Comparison of ENCODE assay signal across 13 mouse cellular contexts in the genomic region with DNA sequence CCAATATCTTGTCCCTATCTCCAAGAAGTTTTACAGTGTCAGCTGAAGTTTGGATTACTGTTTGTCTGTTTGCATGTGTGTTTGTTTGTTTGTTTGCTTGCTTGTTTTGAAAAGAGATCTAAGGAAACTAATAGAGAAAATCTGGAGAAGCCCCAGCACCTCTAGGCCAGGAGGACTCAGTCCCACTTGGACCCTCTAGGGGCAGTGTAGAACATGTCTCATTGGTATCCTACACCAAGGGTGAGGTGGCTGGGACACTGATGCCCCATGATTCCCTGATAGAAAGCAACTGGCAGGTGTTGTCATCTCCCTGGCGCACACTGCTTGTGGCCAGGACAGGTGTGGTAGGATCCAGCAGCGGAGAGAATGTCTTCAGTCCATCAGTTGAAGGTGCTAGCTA.
DNase-seq lines count a peak whose midpoint lies in the region; ATAC-seq and TF ChIP-seq lines count a peak whose summit lies in the region.
"Had no signal": no experiment of that assay in that cellular context is flagged by ENCODE, and none has a peak within 500 bp of the region (broad histone marks: within the 10 kb centered on the region; RNA-seq: fewer than 3 reads in every experiment).

No protein-coding gene starts in this region.

- intact Hi-C loops in left cerebral cortex, postnatal 10 days (cut with DNase I), result loop anchor here (5.0 kb wide), 1 partner anchor 402 kb away; no protein-coding TSS in a partner anchor

- H3K27me3 ChIP-seq in cerebellum, adult 2 months (ENCODE audit: control insufficient read depth, insufficient read depth, low read length), result no peaks in the 10 kb centered on the region
- no peaks in the 10 kb centered on the region for H3K27me3 ChIP-seq in CH12.LX (replicated peaks)

- TF ChIP-seq CTCF in cerebellum, adult 2 months (IDR thresholded peaks at IDR 0.05; ENCODE audit: borderline replicate concordance, insufficient read depth, low read depth, low read length), result peak; percentile 12; the same call in 1 of the 2 replicates
- peak in 1 of 2 experiments; percentile 51; a peak in 3 of 4 replicates for TF ChIP-seq CTCF in CH12.LX (conservative IDR thresholded peaks at IDR 0.05 in 1 of 2, IDR thresholded peaks at IDR 0.05 in 1 of 2; ENCODE audit: low read depth in 2 of 2, low read length in 2 of 2)

- TF ChIP-seq POLR2A in cerebellum, adult 2 months (IDR thresholded peaks at IDR 0.05; ENCODE audit: borderline replicate concordance, insufficient read depth, low read length), result no peak
- TF ChIP-seq POLR2A in CH12.LX (IDR thresholded peaks at IDR 0.05; ENCODE audit: low read depth, low read length), result no peak

- H3K27ac ChIP-seq in cerebellum, adult 2 months (ENCODE audit: insufficient read depth, low read length), result no peak overlapping the region
- H3K27ac ChIP-seq in CH12.LX (ENCODE audit: insufficient read depth, low read depth), result no peak overlapping the region
- H3K27ac ChIP-seq: heart, embryonic 13.5 days; intestine, embryonic 15.5 days; liver, embryonic 12.5 days; midbrain, embryonic 12.5 days had no signal

- TF ChIP-seq EP300 in CH12.LX (IDR thresholded peaks at IDR 0.05; ENCODE audit: low read length), result no peak

- H3K4me1 ChIP-seq in cerebellum, adult 2 months (ENCODE audit: control insufficient read depth, insufficient read depth, low read length), result no peaks in the 10 kb centered on the region
- peaks cover 2 to 32% of the 10 kb centered on the region in 2 experiments; a peak in 2 of 4 replicates for H3K4me1 ChIP-seq in CH12.LX (ENCODE audit: control insufficient read depth in 1 of 2, insufficient read depth in 2 of 2)

- peak; percentile 9 for TF ChIP-seq RAD21 in CH12.LX (IDR thresholded peaks at IDR 0.05; ENCODE audit: low read depth, low read length)

- no peaks in the 10 kb centered on the region for H3K79me2 ChIP-seq in CH12.LX (replicated peaks; ENCODE audit: control insufficient read depth, extremely low read depth, insufficient read depth, poor library complexity, severe bottlenecking)

- ATAC-seq in cerebellum, adult (ENCODE audit: insufficient number of reproducible peaks, low FRiP score, low TSS enrichment), result no peak
- peak; percentile 39 for ATAC-seq in inflammation-experienced regulatory T-cells, adult 6 months
- ATAC-seq: intestine, embryonic 15.5 days; liver, embryonic 12.5 days; Patski had no signal

- dilution Hi-C loops in CH12.LX (cut with MboI; ENCODE audit: extremely low pct_ligation_motif_present, extremely low pct_unique_long_range_greater_than_20kb, low sequenced_read_pairs), result no loop called here

- H3K4me2 ChIP-seq in CH12.LX (ENCODE audit: insufficient read depth, low read depth, poor library complexity, severe bottlenecking), result no peak overlapping the region
- H3K4me2 ChIP-seq: heart, embryonic 13.5 days; intestine, embryonic 15.5 days; liver, embryonic 12.5 days; midbrain, embryonic 12.5 days had no signal

- H3K4me3 ChIP-seq in cerebellum, adult 2 months (replicated peaks; ENCODE audit: insufficient read depth, low read depth, low read length), result no peak overlapping the region
- H3K4me3 ChIP-seq in CH12.LX (replicated peaks in 1 of 3; ENCODE audit: low read depth in 2 of 3, low read length in 2 of 3, poor library complexity in 1 of 3), result no peak overlapping the region
- H3K4me3 ChIP-seq: heart, embryonic 13.5 days; intestine, embryonic 15.5 days; liver, embryonic 12.5 days; midbrain, embryonic 12.5 days had no signal

- 73% methylated on average over 2 of the region's 2 CpGs for WGBS in cerebellum, adult 2 months

- in situ Hi-C loops in CH12.LX (cut with MboI; ENCODE audit: low pct_ligation_motif_present, low pct_unique_long_range_greater_than_20kb, low sequenced_read_pairs), result loop anchor here (10.0 kb wide), 1 partner anchor 115 kb away; no protein-coding TSS in a partner anchor

- no peaks in the 10 kb centered on the region for H3K36me3 ChIP-seq in CH12.LX (replicated peaks in 1 of 2; ENCODE audit: control insufficient read depth in 1 of 2, insufficient read depth in 1 of 2, low read length in 1 of 2)
- H3K36me3 ChIP-seq: heart, embryonic 13.5 days; intestine, embryonic 15.5 days; liver, embryonic 12.5 days; midbrain, embryonic 12.5 days had no signal

- no peaks in the 10 kb centered on the region for H3K9me3 ChIP-seq in CH12.LX (replicated peaks; ENCODE audit: low read length)
- H3K9me3 ChIP-seq: heart, embryonic 13.5 days; intestine, embryonic 15.5 days; liver, embryonic 12.5 days; midbrain, embryonic 12.5 days had no signal

- no peak for DNase-seq in cerebellum, adult 2 months
- peak; percentile 24 to 40 for DNase-seq in kidney, postnatal 4 days
- no peak for DNase-seq in kidney, postnatal 25 days
- DNase-seq in CH12.LX (ENCODE audit: extremely low read depth), result peak; percentile 30
- DNase-seq in urinary bladder, postnatal 4 days (ENCODE audit: low spot score in 2 of 2), result no peak
- no peak for DNase-seq in left cerebral cortex, postnatal 10 days (ENCODE audit: extremely low spot score in 1 of 2, low spot score in 2 of 2)

- no peak overlapping the region for H3K9ac ChIP-seq in CH12.LX (ENCODE audit: insufficient read depth, low read depth)
- H3K9ac ChIP-seq: heart, embryonic 13.5 days; intestine, embryonic 15.5 days; liver, embryonic 12.5 days; midbrain, embryonic 12.5 days had no signal

TF ChIP-seq in CH12.LX, 34 proteins besides CTCF, POLR2A, EP300 and RAD21:
- TF ChIP-seq PAX5 (IDR thresholded peaks at IDR 0.05; ENCODE audit: low read length) (no peak), POLR2AphosphoS2 (IDR thresholded peaks at IDR 0.05; ENCODE audit: low read depth, low read length) (no peak), BHLHE40 (IDR thresholded peaks at IDR 0.05; ENCODE audit: low read depth, low read length) (no peak), JUND (conservative IDR thresholded peaks at IDR 0.05; ENCODE audit: low read depth, low read length) (no peak), UBTF (IDR thresholded peaks at IDR 0.05; ENCODE audit: low read depth, low read length) (no peak), GABPA (IDR thresholded peaks at IDR 0.05; ENCODE audit: insufficient replicate concordance, low read depth, low read length) (no peak), CHD2 (IDR thresholded peaks at IDR 0.05; ENCODE audit: low read length) (no peak), MYC (IDR thresholded peaks at IDR 0.05; ENCODE audit: low read depth, low read length) (no peak), TBP (conservative IDR thresholded peaks at IDR 0.05; ENCODE audit: low read depth, low read length) (no peak), SMC3 (IDR thresholded peaks at IDR 0.05; ENCODE audit: low read depth, low read length) (no peak), JUN (IDR thresholded peaks at IDR 0.05; ENCODE audit: insufficient read depth, low read depth, low read length) (no peak), ZKSCAN1 (IDR thresholded peaks at IDR 0.05; ENCODE audit: borderline replicate concordance, low read depth, low read length) (no peak), MXI1 (IDR thresholded peaks at IDR 0.05; ENCODE audit: low read depth, low read length) (no peak), ZNF384 (IDR thresholded peaks at IDR 0.05; ENCODE audit: low read depth, low read length) (no peak), NELFE (IDR thresholded peaks at IDR 0.05; ENCODE audit: low read depth, low read length) (no peak), USF2 (conservative IDR thresholded peaks at IDR 0.05; ENCODE audit: low read depth, low read length) (no peak), ELF1 (IDR thresholded peaks at IDR 0.05; ENCODE audit: low read depth, low read length) (no peak)

Comparison
In these comparisons a context has a peak if more than half of its experiments do, and no peak if none do; other contexts are left out.
1. DNase-seq: peak in kidney, postnatal 4 days (2 of 2) and CH12.LX (single experiment); none in cerebellum, adult 2 months (0 of 2), kidney, postnatal 25 days (0 of 2), urinary bladder, postnatal 4 days (0 of 2) and left cerebral cortex, postnatal 10 days (0 of 2).